Comparison of ENCODE assay signal across 16 mouse cellular contexts in the genomic region with DNA sequence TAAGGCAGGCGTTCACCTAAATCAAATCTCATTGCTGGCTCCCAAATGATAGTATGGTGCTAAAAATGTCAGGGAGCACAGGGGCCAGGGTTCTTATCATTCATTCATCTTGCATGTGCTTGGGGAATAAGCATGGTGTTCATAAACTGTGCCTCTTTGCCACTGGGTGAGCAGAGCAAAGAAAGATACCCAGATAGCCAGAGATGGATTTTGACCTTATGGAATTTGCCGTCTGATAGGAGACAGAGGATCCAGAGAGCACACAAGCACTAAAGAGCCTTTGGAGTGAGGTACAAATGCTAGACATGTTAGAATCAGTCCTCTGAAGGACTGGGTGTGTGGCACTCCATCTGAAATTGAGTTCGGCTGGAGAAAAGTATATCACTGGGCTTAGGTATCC.
"Had no signal": no experiment of that assay in that cellular context is flagged by ENCODE, and none has a peak within 500 bp of the region (broad histone marks: within the 10 kb centered on the region; RNA-seq: fewer than 3 reads in every experiment).

No protein-coding gene starts in this region.

- DNase-seq: liver, embryonic 13.5 days; lung, adult 18-20 months; lung, embryonic 14.5 days; lung, postnatal 14 days; lung, postnatal 36 days; spleen, adult 18-20 months; thymus, adult 18-20 months; thymus, postnatal 14 days; thymus, postnatal 36 days had no signal

- H3K9me3 ChIP-seq: liver, embryonic 13.5 days; liver, embryonic 15.5 days; midbrain, embryonic 13.5 days; midbrain, embryonic 15.5 days; neural tube, embryonic 12.5 days had no signal

- ATAC-seq: midbrain, embryonic 13.5 days; midbrain, embryonic 15.5 days had no signal

- H3K27me3 ChIP-seq: liver, embryonic 13.5 days; liver, embryonic 15.5 days; megakaryocyte, embryonic 14.5 days; midbrain, embryonic 13.5 days; midbrain, embryonic 15.5 days; neural tube, embryonic 12.5 days had no signal

- H3K4me1 ChIP-seq: liver, embryonic 15.5 days; megakaryocyte, embryonic 14.5 days; midbrain, embryonic 13.5 days; midbrain, embryonic 15.5 days had no signal

- H3K4me3 ChIP-seq: liver, embryonic 13.5 days; liver, embryonic 15.5 days; midbrain, embryonic 13.5 days; midbrain, embryonic 15.5 days; neural tube, embryonic 12.5 days had no signal

- H3K9ac ChIP-seq: liver, embryonic 13.5 days; liver, embryonic 15.5 days; lung, embryonic 14.5 days; midbrain, embryonic 13.5 days; midbrain, embryonic 15.5 days; neural tube, embryonic 12.5 days had no signal

- H3K27ac ChIP-seq: liver, embryonic 13.5 days; liver, embryonic 15.5 days; macrophage; midbrain, embryonic 13.5 days; midbrain, embryonic 15.5 days; neural tube, embryonic 12.5 days had no signal

- H3K4me2 ChIP-seq: liver, embryonic 13.5 days; liver, embryonic 15.5 days; lung, embryonic 14.5 days; midbrain, embryonic 11.5 days; midbrain, embryonic 13.5 days; midbrain, embryonic 15.5 days; neural tube, embryonic 12.5 days had no signal

- H3K36me3 ChIP-seq: liver, embryonic 13.5 days; liver, embryonic 15.5 days; midbrain, embryonic 13.5 days; midbrain, embryonic 15.5 days; neural tube, embryonic 12.5 days had no signal
